Mouse (Mus musculus): ENCODE measurements at regions not wholly inside any gene's neighbourhood (a gene's known extent, or its start where the extent isn't known, plus 50 kb on each side); places are given as distances from the start of the nearest gene placed in this dataset.

DNA sequence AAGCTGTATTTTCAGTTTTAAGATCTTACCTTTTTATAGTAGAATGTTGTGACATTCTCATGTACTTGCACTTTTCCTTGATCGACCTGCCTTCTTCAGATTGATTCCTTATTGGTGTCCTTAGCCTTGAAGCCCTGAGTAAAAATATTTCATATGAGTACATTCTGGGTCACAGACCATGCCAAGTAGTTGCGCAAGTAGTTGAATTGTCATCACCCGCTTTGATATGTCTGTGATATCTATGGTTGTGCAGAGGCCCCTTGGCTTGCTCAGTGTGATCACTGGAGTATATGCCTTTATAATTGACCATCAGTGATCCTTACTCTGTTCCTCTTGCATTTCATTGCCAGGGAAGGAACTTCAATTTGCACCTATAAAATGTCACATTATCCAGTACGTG, 131.1 kb upstream of the Reg3g start:
- TF ChIP-seq ZNF384 (IDR thresholded peaks at IDR 0.05; ENCODE audit: low read depth, low read length) (no peak), ZC3H11A (IDR thresholded peaks at IDR 0.05; ENCODE audit: borderline replicate concordance, low read depth, low read length) (no peak), HCFC1 (IDR thresholded peaks at IDR 0.05; ENCODE audit: borderline replicate concordance, insufficient read depth, low read length) (no peak), CHD2 (IDR thresholded peaks at IDR 0.05; ENCODE audit: low read depth, low read length) (no peak)
